Mouse (Mus musculus) liver, embryonic 13.5 days (tissue): Measurements from ENCODE around the gene 1700013G24Rik. TPM values are rescaled to one million over a fixed set of nuclear protein-coding genes. Genes with fewer than 3 reads are reported as not detected.

Experiments
- ATAC-seq: fragments of 200-750 bp; cut with Nextera tagmentation; 2 replicates; pipeline ENCODE4 v1.8.0; 2017; ENCODE audit warnings: low read depth, mild to moderate bottlenecking, moderate number of reproducible peaks, moderate library complexity
- DNase-seq: peaks from one replicate; pipeline ENCODE4 v3.0.0; 2022
- H3K27ac ChIP-seq: fragments of 300-500 bp; sonication (generic); 2 replicates; pipeline ENCODE4 v1.5.1; 2015; ENCODE audit warnings: moderate library complexity, mild to moderate bottlenecking, inconsistent platforms
- H3K27me3 ChIP-seq: fragments of 300-500 bp; sonication (generic); 2 replicates; pipeline ENCODE4 v1.6.1; 2015; ENCODE audit warnings: mild to moderate bottlenecking, inconsistent platforms
- H3K36me3 ChIP-seq: fragments of 300-500 bp; sonication (generic); 2 replicates; pipeline ENCODE4 v1.6.1; 2015; ENCODE audit warnings: mild to moderate bottlenecking, inconsistent platforms
- H3K4me1 ChIP-seq: fragments of 300-500 bp; sonication (generic); replicated peaks from 2 replicates; pipeline ENCODE4 v1.6.1; 2015; ENCODE audit warnings: inconsistent platforms
- H3K4me2 ChIP-seq: fragments of 300-500 bp; sonication (generic); 2 replicates; pipeline ENCODE4 v1.6.1; 2015; ENCODE audit warnings: inconsistent platforms, mild to moderate bottlenecking, moderate library complexity
- H3K4me3 ChIP-seq: fragments of 300-500 bp; sonication (generic); replicated peaks from 2 replicates; pipeline ENCODE4 v1.5.1; 2015; ENCODE audit warnings: mild to moderate bottlenecking, inconsistent platforms
- H3K9ac ChIP-seq: fragments of 300-500 bp; sonication (generic); 2 replicates; pipeline ENCODE4 v1.6.1; 2015; ENCODE audit warnings: mild to moderate bottlenecking, inconsistent platforms
- H3K9me3 ChIP-seq: fragments of 300-500 bp; sonication (generic); replicated peaks from 2 replicates; pipeline ENCODE4 v1.6.1; 2016; ENCODE audit warnings: inconsistent platforms
- WGBS: fragments of 180-500 bp; shearing (Covaris S2); methylation state at CpG from one replicate; pipeline ENCODE4 v1.1.7; 2015; ENCODE audit not compliant: insufficient replicate concordance; 5-methylcytosine and 5-hydroxymethylcytosine counted together
- polyA plus RNA-seq: library from polyadenylated mRNA; unstranded; fragments of >200 nt; fragmentation: Nextera tagmentation; extraction: Ambion mirVana; gene quantifications from 2 replicates; pipeline ENCODE4 v1.2.1, GENCODE M21; 2015

The 1700013G24Rik gene
- polyA plus RNA-seq, 1 experiment from 2014 or later = not detected

GRCm38 (mm10) chr4:137458310-137458709 is 5.2 kb downstream of the 1700013G24Rik start:
- no peak overlapping the region for H3K4me2 ChIP-seq
- no peak overlapping the region for H3K9ac ChIP-seq
- ATAC-seq = no peak
- H3K4me1 ChIP-seq = peaks cover 31% of the 10 kb centered on the region
- H3K27ac ChIP-seq = no peak overlapping the region
- H3K27me3 ChIP-seq = no peaks in the 10 kb centered on the region
- 67% methylated on average over 9 of the region's 9 CpGs for WGBS
- H3K9me3 ChIP-seq = no peaks in the 10 kb centered on the region
- no peak overlapping the region for H3K4me3 ChIP-seq
- H3K36me3 ChIP-seq = no peaks in the 10 kb centered on the region
- no peak for DNase-seq

- 27% methylated on average over 5 of the region's 5 CpGs for WGBS
- Histone ChIP-seq H3K4me3 (no peak overlapping the region), H3K27ac (no peak overlapping the region), H3K9ac (no peak overlapping the region), H3K27me3 (no peaks in the 10 kb centered on the region), H3K9me3 (no peaks in the 10 kb centered on the region), H3K4me2 (no peak overlapping the region), H3K4me1 (peaks cover 29% of the 10 kb centered on the region), H3K36me3 (no peaks in the 10 kb centered on the region)
- no peak for ATAC-seq
- no peak for DNase-seq
Observed at GRCm38 (mm10) chr4:137458861-137459260, 5.8 kb downstream of the 1700013G24Rik start.

DNA sequence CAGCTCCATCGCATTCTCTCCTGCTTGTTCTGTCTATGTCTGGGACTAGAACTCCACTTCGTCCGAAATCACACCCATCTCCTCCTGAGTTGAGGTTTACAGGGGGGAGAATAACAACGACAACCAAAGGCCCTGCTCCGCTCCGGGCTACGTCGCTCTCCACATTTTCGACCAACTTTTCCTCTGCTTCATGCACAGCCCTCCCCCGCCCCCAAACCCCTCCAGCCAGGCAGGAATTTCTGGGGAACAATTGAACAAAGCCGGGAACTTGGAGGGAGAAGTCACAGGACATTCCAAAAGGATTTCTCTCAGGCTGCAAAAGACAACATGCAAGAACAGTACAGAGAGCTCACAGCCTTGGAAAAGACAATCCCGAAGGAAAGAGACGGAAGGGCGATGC is 7.6 kb downstream of the 1700013G24Rik start:
- H3K36me3 ChIP-seq = no peaks in the 10 kb centered on the region
- no peaks in the 10 kb centered on the region for H3K27me3 ChIP-seq
- H3K27ac ChIP-seq = no peak overlapping the region
- no peaks in the 10 kb centered on the region for H3K9me3 ChIP-seq
- H3K4me1 ChIP-seq = peaks cover 29% of the 10 kb centered on the region
- DNase-seq (no peak), ATAC-seq (no peak)
- H3K4me3 ChIP-seq = no peak overlapping the region
- H3K9ac ChIP-seq = no peak overlapping the region
- H3K4me2 ChIP-seq = no peak overlapping the region
- whole genome bisulfite sequencing = 75% methylated on average over 14 of the region's 14 CpGs

- no peaks in the 10 kb centered on the region for H3K9me3 ChIP-seq
- H3K4me3 ChIP-seq = no peak overlapping the region
- no peak overlapping the region for H3K9ac ChIP-seq
- no peaks in the 10 kb centered on the region for H3K36me3 ChIP-seq
- no peak overlapping the region for H3K4me2 ChIP-seq
- 51% methylated on average over 4 of the region's 4 CpGs for WGBS
- no peak overlapping the region for H3K27ac ChIP-seq
- DNase-seq (no peak), ATAC-seq (no peak)
- H3K4me1 ChIP-seq = peaks cover 29% of the 10 kb centered on the region
- no peaks in the 10 kb centered on the region for H3K27me3 ChIP-seq
Observed at GRCm38 (mm10) chr4:137461217-137461616, 8.1 kb downstream of the 1700013G24Rik start.

GRCm38 (mm10) chr4:137461981-137462690 is 9.1 kb downstream of the 1700013G24Rik start:
- no peak for ATAC-seq
- H3K27me3 ChIP-seq = no peaks in the 10 kb centered on the region
- WGBS = 68% methylated on average over 16 of the region's 16 CpGs

GRCm38 (mm10) chr4:137465125-137465787 is 12.2 kb downstream of the 1700013G24Rik start:
- Histone ChIP-seq H3K36me3 (no peaks in the 10 kb centered on the region), H3K4me3 (no peak overlapping the region), H3K4me1 (peaks cover 31% of the 10 kb centered on the region), H3K27ac (no peak overlapping the region; the same call in none of the 2 replicates), H3K27me3 (peaks cover 17% of the 10 kb centered on the region), H3K9me3 (no peaks in the 10 kb centered on the region), H3K4me2 (no peak overlapping the region), H3K9ac (no peak overlapping the region)
- no peak for DNase-seq
- 58% methylated on average over 13 of the region's 13 CpGs for WGBS
- no peak for ATAC-seq

More at GRCm38 (mm10) chr4:137461981-137462690, 9.1 kb downstream of the 1700013G24Rik start:
- no peak overlapping the region for H3K27ac ChIP-seq
- no peak overlapping the region for H3K4me2 ChIP-seq
- H3K9ac ChIP-seq = no peak overlapping the region
- H3K4me3 ChIP-seq = no peak overlapping the region
- DNase-seq = no peak
- peaks cover 21% of the 10 kb centered on the region for H3K4me1 ChIP-seq
- H3K36me3 ChIP-seq = no peaks in the 10 kb centered on the region
- H3K9me3 ChIP-seq = no peaks in the 10 kb centered on the region

DNA sequence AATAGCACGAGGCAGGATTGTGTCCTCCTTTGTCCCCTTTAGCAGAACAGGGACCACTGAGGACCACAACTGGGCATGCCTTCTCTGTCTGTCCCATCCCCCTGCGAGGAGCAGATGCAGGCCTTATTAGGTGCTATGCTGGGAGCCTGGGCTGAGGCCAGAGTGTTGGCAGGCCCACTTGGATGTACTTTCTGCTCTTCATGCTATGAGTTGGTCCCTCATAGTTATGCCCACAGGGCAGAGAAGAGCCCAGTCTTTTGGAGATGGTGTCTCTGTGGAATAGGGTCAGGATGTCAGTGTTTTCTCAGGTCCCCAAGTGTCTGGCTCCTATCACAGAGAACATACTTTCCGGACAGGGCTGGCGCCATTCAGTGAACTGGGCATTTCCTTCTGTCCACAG is 13.9 kb downstream of the 1700013G24Rik start:
- H3K4me1 ChIP-seq = peaks cover 41% of the 10 kb centered on the region

DNA sequence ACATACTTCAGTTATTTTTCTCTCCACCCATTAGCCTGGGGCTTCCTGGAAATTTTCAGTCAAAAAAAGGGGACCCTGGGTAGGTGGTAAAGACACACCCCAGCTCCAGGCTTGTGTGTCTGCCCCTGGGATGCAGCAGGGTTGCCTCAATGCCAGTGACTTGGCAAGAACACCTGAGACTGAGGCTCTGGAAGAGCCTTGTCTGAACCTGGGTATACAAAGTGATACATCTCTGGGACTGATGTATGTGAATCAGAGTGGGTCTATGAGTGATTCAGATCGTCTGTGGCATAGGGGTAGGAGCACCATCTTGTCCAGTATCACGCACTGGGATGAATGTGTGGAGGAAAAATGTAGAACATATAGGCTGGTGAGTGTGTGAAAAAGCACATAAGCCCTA is 14.4 kb downstream of the 1700013G24Rik start:
- Histone ChIP-seq H3K36me3 (no peaks in the 10 kb centered on the region), H3K27ac (no peak overlapping the region), H3K4me2 (peak overlapping the region; percentile 85), H3K27me3 (peaks cover 21% of the 10 kb centered on the region), H3K9me3 (no peaks in the 10 kb centered on the region), H3K4me3 (no peak overlapping the region), H3K4me1 (peaks cover 43% of the 10 kb centered on the region), H3K9ac (no peak overlapping the region)
- WGBS = 81% methylated on average over 2 of the region's 2 CpGs
- ATAC-seq = no peak
- no peak for DNase-seq

More for the DNA sequence above, 13.9 kb downstream of the 1700013G24Rik start:
- Histone ChIP-seq H3K27ac (no peak overlapping the region), H3K9ac (no peak overlapping the region), H3K4me2 (no peak overlapping the region), H3K27me3 (peaks cover 21% of the 10 kb centered on the region), H3K4me3 (no peak overlapping the region), H3K36me3 (no peaks in the 10 kb centered on the region), H3K9me3 (no peaks in the 10 kb centered on the region)
- WGBS = 63% methylated on average over 4 of the region's 4 CpGs
- ATAC-seq (no peak), DNase-seq (no peak)

DNA sequence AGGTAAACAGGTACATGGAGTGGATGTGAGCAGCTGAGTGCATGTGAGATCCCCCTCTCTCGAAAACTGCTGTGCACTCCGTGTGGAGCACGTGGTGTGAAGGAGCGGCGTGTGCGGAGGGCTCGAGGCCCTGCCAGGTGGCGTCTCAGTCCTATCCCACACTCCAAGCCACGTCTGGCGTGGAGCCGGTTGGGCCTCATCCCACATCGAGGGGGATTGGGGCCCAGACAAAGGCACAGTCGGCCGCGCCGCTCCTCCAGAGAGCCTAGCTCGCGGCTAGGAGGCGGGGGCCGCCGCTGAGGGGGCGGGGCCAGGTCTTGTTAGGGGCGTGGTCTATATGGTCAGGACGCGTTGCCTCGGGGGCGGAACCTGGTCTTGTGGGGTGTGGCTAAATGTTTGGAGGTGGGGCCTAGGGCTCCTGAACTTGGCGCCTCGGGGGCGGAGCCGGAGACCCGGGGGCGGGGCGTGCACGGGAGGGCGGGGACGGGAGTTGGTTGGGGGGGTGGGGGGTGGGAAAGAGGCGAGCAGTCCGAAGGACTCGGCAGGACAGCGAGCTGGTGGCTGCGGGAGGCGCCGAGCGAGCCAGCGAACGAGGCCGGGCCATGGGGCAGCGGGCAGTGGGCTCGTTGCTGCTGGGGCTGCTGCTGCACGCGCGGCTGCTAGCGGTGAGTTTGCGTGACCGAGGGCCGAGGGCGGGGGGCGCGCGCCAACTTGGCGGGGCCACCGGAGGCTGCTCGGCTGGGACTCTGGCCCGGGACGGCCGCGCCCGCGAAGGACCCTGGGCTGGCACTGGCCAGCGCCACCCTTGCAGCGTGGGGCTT is 15.4 kb downstream of the 1700013G24Rik start, which contains the start of gene Hspg2:
Hspg2 (plus strand) TSS at position 510 of the 821 bp plus-strand sequence.
- Histone ChIP-seq H3K27me3 (peaks cover 21% of the 10 kb centered on the region), H3K9me3 (no peaks in the 10 kb centered on the region), H3K4me1 (peaks cover 51% of the 10 kb centered on the region), H3K36me3 (no peaks in the 10 kb centered on the region), H3K4me3 (peak within 1 kb of the TSS; percentile 66), H3K27ac (no peak within 1 kb of the TSS), H3K4me2 (peak within 1 kb of the TSS; percentile 85), H3K9ac (peak within 1 kb of the TSS; percentile 74)
- WGBS = 2% methylated on average over 71 of the region's 72 CpGs
- peak; percentile 79 for ATAC-seq
- peak; percentile 91 for DNase-seq

GRCm38 (mm10) chr4:137469081-137469844 is 16.2 kb downstream of the 1700013G24Rik start:
- peak overlapping the region; percentile 85 for H3K4me2 ChIP-seq
- peak overlapping the region; percentile 66 for H3K4me3 ChIP-seq
- peaks cover 21% of the 10 kb centered on the region for H3K27me3 ChIP-seq
- ATAC-seq (peak; percentile 8), DNase-seq (no peak)
- H3K9ac ChIP-seq = peak overlapping the region; percentile 74
- H3K4me1 ChIP-seq = peaks cover 59% of the 10 kb centered on the region
- 9% methylated on average over 20 of the region's 20 CpGs for WGBS
- no peaks in the 10 kb centered on the region for H3K9me3 ChIP-seq
- no peaks in the 10 kb centered on the region for H3K36me3 ChIP-seq
- H3K27ac ChIP-seq = no peak overlapping the region
